Mouse (Mus musculus) CD4-positive helper T cell, adult 2 months (primary cell): Measurements from ENCODE around the gene Tmem115.
A peak's percentile ranks its signal among the peaks of the same experiment; 100 is the strongest.

Source experiments
- DNase-seq: peaks from one replicate; pipeline ENCODE4 v3.0.0-alpha.2; 2012; ENCODE audit warnings: low read depth, missing footprints, low spot score

Gene Tmem115

DNA sequence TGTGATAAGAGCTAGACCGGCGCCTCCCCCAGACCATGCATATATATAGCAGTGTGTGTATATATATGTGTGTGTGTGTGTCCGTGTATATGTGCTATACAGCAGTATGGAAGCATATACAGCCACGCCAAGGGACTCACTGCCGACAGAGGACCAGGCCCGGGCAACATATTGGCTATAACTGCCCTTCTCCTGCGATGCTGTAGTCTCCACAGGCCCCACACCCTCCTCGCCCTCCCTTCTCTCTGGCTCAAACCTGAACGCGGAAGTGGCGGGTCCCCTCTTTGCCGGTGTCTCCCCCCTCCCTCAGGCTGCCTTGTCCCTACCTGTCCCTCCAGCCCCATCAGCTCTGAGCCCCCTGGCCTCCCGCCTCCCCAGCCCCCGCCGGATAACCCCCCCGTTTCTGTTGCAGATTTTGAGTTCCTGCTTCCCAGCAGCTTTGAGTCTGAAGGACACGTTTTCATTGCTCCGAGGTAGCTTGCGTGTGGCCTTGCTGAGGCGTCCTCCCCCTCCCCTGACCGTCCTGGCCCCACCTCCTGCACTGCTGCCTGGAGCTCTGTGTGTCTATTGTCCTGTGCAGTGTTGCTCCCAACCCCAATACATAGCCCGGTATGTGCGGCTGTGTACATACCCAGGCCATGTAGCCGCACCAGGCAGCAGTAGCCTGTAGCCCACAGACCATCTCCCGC is 11.9 kb upstream of the Tmem115 start:
- peak; percentile 30 for DNase-seq

DNA sequence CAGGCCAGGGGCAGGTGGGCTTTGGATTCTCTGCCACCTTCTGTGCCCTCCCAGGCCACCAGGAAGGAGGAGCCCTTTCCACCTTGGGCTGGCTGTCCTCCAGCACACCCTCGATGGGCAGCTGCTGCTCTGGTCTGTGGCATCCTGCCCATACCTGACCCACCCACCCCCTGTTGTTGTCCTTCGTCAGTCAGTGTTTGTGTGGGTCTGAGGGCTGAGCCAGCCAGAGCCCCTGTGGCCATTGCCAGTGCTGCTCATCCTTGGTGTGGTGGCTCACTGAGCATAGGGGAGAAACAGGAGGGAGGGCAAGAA is 11.4 kb upstream of the Tmem115 start:
- no peak for DNase-seq

DNA sequence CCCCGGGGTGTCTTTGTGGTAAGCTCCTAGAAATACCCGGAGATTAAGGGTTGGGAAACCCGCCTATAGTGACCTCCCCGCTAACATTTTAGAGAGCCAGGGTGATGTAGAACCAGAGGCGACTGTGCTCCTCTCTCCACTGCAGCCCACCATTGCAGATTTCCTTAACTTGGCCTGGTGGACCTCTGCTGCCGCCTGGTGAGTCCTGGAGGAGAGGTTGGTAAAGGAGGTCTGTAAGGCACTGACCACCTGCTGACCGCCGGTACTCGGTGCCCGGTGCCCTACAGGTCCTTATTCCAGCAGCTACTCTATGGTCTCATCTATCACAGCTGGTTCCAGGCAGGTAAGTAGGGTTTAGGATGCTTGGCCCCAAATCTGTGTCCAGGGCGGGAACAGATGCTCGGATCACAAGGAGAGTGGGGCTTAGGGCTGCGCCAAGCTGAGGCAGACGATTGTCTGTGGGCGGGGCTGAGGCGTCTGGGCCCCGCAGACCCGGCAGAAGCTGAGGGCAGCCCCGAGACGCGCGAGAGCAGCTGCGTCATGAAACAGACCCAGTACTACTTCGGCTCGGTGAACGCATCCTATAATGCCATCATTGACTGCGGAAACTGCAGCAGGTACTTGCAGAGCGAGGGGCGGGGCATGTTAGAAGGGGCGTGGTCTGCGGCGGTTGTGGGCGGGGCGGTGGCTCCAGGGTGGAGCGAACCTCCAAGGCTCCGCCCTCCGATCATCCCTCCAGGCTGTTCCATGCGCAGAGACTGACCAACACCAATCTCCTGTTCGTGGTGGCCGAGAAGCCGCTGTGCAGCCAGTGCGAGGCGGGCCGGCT is 7.3 kb upstream of the Tmem115 start:
- peak; percentile 83 for DNase-seq

DNA sequence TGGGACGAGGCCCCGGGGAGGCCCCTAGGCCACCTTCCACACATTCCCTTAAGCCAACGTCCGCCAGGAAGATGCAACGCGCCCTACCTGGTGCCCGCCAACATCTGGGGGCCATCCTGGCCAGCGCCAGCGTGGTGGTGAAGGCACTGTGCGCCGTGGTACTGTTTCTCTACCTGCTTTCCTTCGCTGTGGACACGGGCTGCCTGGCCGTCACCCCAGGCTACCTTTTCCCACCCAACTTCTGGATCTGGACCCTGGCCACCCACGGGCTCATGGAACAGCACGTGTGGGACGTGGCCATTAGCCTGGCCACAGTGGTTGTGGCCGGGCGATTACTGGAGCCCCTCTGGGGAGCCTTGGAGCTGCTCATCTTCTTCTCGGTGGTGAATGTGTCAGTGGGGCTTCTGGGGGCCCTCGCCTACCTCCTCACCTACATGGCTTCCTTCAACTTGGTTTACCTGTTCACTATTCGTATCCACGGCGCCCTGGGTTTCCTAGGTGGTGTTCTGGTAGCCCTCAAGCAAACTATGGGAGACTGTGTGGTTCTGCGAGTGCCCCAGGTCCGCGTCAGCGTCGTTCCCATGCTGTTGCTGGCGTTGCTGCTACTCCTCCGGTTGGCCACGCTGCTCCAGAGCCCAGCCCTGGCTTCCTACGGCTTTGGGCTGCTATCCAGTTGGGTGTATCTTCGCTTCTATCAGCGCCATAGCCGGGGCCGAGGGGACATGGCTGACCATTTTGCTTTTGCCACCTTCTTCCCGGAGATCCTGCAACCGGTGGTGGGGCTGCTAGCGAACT is 860 bp downstream of the Tmem115 start:
- DNase-seq = no peak

DNA sequence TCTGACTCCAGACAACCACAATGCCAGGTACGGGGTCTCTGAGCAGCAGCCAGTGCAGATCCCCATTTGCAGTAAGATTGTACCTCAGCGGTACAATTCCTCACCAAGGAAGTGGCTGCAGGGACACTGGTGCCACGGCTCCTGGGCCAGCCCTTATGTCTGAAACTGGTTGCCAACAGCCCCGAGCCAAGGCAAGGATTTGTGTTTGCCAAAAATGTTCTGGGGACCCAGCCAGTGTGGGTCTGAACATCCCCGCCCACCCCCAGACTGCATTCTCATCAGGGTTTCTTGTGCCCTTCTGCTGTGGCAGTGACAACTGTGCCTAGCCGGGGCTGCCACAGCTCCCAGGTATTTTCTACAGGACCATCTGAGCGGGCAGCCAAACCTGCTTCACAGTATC is 4.5 kb downstream of the Tmem115 start:
- DNase-seq = no peak

DNA sequence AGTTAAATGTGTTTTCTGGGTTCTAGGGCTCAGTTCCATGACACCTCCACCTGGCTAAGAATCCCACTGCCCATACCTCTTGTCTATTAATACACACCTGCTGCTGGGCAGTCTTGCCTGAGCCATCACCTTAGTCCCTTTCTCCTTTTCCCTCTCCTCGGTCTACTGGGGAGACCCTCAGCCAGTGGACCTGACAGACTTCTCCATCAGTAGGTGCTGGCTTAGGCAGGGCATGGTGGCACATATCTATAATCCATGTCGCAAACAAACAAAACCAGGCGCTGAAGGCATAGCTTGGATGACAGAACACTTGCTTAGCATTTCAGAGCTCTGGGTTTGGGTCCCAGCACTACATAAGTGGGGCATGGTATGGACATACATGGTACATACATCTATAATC is 5.0 kb downstream of the Tmem115 start:
- DNase-seq = no peak

DNA sequence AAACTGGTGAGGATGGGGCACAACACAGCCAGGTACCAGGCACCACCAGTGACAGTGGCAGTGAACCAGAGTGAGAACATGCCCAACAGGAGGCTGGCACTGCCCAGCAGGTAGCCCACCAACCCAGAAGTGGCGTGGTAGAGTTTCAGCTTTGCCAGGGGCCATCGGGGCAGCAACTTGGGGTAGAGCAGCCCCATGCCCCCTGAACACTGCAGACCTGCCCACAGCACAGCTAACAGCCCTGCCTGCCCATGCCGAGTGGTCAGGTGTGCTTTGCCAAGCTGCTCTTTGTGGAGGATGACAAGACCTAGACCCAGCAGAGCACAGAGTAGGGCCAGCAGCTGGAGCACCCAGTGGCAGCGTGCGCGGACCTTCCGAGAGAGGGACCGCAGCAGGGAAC is 6.2 kb downstream of the Tmem115 start:
- DNase-seq = no peak

DNA sequence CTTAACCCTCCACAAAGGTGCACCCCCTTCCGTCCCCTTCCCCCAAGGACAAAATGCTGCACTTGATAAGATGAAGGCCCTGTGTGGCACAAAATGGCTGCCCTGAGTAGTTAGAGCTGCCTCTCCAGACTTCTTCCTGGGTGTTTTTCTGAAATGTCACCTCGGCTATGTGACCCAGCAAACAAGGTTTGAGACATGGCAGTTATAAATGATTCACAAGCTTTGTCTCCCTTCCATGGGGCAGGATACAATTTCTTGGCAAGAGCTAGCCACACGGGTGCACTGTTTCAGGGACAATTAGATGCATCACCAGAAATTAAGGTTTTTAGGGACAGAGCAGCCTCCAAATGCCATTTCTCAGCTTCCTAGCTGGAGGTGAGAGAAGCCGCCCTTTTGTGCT is 6.7 kb downstream of the Tmem115 start:
- DNase-seq = no peak

DNA sequence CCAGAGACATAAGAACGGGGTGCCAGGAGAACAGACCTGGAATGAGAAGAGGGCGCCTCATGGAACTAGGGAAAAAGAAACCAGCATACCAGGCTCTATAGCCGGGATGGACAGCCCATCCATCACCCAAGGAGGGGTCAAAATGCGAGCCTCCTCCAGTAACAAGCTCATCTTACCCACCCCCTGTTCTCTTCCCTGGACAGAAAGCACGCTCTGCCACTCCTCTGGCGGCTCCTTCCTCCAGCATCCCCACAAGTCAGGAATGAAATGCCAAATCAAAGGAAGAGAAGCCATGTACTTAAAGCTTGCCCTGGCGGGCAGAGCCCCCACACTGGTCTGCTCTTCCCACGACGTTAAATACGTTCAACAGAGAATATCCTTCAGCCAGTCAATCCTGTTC is 7.3 kb downstream of the Tmem115 start:
- DNase-seq = no peak

DNA sequence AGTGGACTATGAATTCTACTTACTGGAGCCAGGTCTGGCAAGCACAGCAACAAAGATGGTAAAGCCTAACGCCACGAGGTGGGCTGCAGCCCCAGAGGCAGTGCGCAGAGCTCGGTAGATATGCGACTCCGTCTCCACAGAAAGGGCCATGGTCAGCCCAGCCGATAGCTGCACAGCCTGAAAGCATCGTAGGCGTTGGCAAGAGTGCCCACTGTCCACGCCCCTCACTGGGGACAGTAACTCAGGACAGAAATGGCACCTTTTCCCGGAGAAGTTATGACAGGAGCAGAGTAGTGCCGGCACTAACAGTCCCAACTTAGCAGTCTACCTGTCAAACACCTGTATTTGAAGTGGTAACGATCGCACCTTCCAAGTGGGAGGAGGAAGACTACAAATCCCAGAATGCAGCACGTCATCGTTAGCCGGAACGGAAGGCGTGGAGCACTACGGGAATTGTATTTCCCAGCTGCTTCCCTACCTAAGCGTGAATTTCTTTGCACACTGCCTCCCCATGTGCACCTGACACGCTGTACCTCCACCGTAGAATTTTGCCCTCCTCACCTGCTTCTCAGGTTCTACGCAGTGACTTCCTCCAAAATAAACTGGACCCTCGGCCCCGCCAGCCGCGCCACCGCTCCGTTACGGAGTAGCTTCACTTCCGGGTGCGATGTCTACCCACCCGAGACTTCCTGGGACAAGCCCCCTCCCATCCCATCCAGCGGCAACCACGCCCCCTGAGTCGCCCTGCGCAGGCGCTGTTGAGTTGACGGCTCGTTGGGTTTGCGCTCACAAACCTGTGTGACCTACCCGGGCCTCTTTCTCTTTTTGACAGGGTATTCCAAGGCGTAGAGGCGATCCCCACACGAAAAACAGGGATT is 8.0 kb downstream of the Tmem115 start, which contains the start of the genes Cyb561d2 and Nprl2:
TSS of gene Cyb561d2 (minus strand) at position 720 of the 878 bp plus-strand sequence.
TSS of gene Nprl2 (plus strand) at position 753 of the 878 bp plus-strand sequence.
- peak; percentile 95 for DNase-seq

DNA sequence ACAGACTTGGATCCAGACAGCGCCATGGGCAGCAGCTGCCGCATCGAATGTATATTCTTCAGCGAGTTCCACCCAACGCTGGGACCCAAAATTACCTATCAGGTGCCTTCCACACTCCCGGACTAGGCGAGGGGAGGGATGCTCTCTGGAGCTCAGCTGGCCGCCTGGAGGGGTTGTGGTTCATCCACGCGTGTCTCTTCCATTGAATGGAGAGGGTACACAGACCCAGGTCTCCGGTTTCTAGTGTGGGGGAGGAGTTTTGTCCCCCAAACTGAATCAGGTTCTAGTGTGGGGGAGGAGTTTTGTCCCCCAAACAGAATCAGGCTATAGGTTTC is 8.6 kb downstream of the Tmem115 start:
- DNase-seq = no peak

DNA sequence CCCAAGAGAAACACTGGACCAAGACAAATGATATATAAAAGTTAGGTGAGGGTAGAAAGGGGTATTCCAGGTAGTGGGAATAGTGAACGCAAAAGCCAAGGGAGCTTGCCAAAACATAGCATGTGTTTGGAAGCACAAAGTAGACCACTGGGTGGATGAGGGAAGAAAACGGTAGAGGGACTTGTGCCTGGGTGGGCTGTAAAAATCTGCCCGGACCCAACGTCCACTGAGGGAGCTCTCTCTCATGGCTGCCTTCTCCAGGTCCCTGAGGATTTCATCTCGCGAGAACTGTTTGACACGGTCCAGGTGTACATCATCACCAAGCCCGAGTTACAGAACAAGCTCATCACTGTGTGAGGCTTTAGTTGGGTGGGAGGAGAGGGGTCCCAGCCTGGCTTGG is 9.0 kb downstream of the Tmem115 start:
- no peak for DNase-seq

DNA sequence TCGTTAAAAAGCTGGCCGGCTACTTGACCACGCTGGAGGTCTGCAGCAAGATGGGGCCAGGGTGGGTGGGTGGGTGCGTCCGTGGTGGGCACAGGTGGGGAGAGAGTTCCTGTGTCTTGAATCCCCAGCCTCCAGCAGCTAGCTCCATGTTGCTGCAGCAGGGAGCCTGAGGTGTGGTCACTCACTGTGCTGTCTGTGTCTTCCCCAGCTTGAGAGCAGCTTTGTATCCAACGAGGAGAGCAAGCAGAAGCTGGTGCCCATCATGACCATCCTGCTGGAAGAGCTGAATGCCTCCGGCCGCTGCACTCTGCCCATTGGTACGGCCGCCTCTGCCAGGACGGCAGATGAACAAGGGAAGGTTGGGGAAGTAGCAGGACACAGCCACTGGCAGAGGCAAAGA is 9.6 kb downstream of the Tmem115 start:
- no peak for DNase-seq

DNA sequence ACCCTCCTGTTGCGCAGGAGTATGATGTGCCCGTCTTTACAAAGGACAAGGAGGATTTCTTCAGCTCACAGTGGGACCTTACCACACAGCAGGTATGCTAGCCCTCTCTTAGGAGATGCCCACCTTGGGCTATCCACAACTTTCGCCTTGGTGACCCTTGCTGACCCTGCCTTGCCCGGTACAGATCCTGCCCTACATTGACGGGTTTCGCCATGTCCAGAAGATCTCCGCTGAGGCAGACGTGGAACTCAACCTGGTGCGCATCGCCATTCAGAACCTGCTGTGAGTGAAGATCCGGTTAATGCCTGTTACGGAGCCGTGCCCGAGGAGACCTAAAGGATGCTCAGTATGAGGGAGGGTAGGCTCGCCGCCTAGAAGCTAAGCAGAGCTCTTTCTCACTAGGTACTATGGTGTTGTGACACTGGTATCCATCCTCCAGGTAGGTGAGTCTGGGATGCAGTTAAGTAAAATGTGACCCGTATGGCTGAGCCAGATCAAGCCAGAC is 10.5 kb downstream of the Tmem115 start:
- no peak for DNase-seq

DNA sequence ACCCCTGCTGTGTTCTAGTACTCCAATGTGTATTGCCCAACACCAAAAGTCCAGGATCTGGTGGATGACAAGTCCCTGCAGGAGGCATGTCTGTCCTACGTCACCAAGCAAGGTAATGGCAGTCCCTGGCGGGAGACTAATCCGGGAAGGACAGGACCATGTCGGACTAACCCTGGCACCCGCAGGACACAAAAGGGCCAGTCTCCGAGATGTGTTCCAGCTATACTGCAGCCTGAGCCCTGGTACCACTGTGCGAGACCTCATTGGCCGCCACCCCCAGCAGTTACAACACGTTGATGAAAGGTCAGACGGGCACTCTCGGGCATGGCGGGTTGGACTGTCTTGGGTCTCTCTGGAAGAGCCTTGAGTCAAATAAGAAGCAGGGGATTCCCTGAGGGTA is 11.0 kb downstream of the Tmem115 start:
- DNase-seq = no peak

DNA sequence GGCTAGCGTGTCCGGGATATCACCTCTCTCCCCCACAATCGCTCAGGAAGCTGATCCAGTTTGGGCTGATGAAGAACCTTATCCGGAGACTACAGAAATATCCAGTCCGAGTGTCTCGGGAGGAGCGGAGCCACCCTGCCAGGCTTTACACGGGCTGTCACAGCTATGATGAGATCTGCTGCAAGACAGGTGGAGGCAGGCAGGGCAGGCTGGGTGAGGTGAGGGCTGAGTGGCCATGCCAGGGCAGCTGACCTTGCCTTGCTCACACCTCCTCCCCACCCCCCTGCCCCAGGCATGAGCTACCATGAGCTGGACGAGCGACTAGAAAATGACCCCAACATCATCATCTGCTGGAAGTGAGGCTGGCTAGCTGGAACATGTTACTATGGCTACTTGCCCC is 11.5 kb downstream of the Tmem115 start:
- no peak for DNase-seq

DNA sequence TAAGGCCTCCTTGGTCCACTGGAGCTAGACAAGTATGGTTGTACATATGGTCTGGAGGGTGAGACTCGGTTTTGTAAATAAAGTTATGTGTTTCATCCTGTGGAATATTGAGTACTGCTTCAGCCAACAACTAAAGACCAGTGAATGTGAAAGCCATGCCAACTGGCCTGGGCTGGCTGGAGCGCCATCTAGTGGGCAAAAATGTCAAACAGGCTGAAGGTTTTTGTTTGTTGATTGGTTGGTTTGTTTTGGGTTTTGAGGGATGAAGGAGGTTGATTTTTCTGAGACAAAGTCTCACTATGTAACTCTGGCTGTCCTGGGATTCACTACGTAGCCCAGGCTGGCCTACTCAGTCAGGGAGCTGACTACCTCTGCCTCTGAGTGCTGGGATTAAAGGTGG is 11.9 kb downstream of the Tmem115 start:
- DNase-seq = peak; percentile 78

DNA sequence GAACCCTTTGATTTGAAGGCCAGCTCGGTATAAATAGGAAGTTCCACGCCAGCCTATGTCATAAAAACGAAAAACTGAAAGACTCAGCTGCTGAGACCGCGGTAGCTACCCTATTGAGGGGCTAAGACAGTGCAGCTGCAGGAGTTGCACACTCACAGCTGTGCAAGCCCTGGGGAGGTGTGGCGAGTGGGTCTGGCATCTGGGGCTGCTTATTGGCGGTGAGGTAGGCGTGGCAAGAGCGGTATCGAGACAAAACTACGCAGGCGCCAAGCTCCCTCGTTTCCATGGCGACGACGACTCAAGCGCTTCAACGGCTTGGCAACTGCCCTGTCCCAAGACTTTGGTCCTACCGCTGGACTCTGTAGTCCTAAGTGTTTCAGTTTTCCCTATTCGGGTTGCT is 13.3 kb downstream of the Tmem115 start, which contains the start of gene Zmynd10:
TSS of gene Zmynd10 (plus strand) at position 273 of the 400 bp plus-strand sequence.
- DNase-seq = peak; percentile 86

DNA sequence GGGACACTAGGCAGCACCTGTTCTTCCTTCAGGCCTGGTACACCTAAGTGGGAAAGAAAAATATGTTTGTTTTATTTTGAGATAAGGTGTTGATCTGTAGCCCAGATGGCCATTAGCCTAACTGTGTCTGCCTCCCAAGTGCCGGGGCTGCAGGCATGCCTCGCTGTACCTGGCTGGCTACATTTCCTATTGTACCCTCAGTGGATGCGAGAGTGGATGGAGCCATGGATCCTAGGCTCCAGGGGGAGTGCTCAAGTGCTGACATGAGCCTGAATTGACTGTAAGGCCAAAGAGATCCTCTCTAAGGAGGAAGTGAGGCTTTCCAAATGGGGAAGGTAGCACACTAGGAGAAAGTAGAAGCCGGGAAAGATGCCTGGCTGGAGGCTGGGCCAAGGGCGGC is 14.2 kb downstream of the Tmem115 start:
- DNase-seq = no peak

DNA sequence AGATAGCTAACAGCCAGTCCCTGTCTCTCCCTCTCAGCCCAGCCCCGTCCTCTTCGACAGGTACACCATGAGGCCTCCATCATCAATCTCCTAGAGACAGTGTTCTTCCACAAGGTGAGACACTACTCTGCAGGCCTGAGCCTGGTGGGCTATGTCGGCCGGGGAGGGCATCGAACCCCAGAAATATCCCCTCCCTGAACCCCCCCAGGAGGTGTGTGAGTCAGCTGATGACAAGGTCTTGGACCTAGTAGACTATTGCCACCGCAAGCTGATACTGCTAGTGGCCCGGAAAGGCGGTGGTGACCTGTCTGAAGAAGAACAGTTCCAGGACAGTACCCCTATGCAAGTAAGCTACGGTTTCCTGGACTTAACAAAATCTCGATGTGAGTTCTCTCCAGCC is 15.1 kb downstream of the Tmem115 start:
- no peak for DNase-seq
